Mouse (Mus musculus): Measurements from ENCODE around the gene Cmtm3.

Gene Cmtm3

DNA sequence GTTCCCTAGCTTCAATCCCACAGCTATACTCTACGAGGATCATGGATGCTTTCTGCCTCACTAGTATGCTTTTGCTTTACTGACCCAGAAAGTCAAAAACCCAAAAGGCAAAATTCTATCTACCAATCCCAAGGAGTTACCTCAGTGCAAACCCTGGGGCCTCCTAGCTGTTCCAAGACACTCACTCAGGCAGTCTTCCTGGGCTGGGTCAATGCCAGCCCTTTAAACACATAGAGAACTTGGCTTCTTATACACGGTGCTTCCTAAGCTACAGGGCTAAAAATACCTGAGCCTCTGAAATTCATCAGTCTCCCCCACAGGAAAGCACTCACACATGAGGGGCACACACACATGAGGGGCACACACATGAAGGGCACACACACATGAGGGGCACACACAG, 44.1 kb downstream of the Cmtm3 start:
- DNase-seq (ENCODE audit: low read depth), result no peak

DNA sequence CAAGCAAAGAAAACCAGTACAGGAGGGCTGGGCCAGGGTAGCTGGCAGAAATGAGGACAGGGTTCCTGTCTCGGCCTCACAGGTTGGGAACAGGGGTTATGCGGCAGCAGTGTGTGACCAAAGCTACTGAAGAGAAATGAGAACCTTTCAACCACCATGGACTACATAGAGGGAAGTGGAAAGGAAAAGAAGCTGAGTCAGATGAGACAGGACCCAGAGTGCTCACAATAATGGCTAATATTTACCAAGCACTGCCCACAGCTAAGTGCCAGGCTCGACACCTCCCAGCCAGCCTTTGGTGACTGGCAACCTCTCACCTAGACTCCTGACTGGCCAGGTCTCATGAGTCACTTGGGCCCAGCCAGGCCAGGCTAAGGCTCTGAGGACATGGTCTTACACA, 44.8 kb downstream of the Cmtm3 start:
- DNase-seq (ENCODE audit: low read depth), result peak; percentile 59

DNA sequence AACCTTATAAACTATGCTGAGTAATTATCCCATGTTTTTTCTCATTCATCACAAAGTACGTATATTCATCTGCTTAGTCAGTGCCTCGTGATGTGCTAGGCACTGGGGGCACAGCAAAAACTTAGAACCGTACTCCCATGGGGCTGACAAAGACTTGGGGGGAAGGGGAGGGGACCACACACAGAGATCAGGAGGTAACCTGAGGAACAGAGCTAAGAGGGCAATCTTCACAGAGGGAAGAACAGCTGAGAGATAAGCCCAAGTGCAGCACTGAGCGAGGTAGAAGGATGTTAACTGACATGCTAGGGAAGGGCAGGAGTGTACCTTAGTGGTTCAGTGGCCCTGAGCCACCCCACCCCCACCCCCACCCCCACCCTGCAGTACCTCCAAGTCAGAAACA, 47.5 kb downstream of the Cmtm3 start:
- no peak for DNase-seq (ENCODE audit: low read depth)

DNA sequence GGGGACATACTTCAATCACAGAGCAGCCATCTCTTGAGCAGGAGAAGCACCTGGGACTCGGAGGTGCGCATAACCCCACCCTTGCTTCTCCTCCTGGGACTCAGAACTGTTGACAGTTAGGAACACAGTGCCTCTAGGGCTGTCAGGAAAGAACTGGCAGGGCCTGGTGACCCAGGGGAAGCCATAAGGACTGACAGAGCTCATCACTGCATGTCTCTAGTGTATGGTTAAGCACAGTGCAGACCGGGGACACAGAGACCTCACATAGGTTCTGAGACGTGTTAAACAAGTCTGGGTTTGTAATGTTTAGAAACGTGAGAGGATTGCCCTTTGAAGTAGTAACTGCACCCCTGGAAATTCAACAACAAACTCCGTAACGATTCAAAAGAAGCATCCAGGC, 48.3 kb downstream of the Cmtm3 start:
- no peak for DNase-seq (ENCODE audit: low read depth)

DNA sequence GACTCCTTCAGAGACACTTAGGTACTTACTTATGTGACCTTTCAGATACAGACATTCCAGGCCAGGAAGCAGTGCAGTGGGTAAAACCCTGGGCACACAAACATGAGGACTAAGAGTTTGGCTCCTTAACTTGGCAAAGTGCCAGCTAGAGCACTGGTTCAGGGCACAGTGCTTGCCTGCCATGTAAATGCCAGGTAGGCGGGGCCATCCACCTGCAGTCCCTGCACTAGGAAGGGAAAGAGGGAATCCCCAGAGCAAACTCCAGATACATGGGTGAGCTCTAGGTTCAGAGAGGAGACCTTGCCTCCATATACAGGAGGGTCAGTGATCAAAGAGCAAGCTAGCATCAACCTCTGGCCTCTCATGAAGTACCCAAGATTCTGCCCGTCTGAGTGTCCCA, 48.8 kb downstream of the Cmtm3 start:
- DNase-seq (ENCODE audit: low read depth), result no peak

DNA sequence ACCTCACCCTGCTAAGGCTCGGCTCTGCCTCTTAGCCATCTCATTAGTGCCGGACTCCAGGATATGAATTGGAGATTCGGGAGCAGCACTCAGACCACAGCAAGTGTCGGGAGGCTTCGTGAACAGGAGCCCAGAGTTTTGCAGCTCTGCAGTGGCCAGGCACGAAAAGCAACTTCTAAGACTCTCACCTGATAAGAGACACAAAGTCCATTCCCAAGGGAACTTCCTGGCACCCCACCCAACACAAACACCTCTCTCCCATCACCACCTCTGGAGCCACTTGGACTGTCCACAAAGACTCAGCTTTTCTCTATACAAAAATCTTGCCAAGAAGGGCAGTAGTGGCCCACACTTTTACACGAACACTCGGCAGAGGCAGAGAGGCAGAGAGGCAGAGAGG, 51.0 kb downstream of the Cmtm3 start:
- DNase-seq (ENCODE audit: low read depth), result no peak

DNA sequence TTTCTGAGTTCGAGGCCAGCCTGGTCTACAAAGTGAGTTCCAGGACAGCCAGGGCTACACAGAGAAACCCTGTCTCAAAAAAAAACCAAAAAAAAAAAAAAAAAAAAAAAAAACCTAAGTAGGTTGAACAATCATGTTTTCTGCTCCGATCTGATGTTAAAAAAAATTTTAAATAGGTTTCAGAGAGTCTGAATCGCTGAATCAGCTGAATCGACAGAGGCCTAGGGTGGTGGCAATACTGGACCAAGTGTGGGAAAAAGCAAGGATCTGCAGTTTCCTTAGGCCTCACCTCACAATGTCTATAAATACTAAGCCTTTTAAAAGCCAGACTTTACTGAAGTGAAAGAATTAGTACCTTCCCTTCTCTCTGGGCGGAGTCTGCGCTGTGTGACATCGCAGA, 53.9 kb downstream of the Cmtm3 start:
- DNase-seq (ENCODE audit: low read depth), result no peak

DNA sequence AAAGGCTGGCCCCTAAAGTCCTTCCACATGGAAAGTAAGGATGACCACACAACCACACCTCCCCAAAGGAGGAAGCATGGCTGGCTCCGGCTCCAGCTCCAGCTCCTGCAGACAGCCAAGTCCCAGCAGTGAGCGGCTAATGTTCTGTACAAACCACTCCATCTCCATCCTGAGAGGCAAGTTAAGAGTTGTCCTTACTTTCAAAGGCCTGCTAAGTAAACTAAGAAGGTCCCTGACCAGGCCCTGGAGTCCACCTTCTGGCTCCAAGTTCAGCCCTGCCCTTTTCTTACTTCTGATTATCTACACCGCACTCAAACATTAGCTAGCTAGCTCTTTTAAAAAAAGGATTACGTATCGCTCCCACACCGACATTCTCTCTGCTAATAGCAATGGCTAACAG, 54.6 kb downstream of the Cmtm3 start:
- DNase-seq (ENCODE audit: low read depth), result no peak

DNA sequence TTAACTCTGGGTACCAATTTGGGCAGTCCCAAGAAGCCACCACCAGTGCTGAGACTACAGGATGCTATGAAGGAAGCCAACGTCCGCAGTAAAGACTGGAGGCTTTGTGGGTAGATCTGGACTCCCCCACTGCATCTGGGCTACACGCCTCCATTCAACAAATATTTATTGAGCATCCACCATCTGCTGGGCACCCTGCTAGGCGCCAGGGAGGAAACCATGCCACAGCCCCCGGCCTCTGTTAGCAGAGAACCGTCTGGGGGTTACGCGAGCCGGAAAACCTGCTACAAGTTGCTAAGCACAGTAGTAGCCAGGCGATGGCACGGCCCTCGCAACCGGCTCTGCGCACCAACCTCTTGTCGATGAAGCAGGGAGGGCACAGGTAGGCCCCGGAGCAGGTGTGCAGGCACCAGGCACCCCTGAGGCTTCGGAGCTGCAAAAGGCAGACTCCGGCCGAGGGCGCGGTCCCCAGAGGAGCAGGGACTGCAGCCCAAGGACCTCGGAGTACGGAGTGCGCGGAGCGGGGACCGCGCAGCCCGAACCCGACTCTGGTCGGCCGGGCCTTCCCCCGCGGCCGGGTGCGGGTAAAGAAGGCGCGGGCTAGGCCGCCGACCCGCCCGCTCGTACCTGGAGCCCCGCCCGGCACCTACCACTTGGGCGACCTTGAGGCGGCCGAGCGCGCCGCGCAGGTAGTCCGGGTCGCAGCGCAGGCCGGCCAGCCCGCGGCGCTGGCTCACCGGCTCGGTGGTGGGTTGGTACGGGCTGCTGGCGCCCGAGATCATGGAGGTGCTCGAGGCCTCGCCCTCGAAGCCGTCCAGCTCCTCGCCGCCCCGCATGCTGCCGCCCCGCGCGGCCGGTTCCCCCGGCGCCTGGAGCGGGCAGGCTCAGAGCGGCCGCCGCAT, 55.8 kb downstream of the Cmtm3 start:
- peak; percentile 61 for DNase-seq (ENCODE audit: low read depth)

DNA sequence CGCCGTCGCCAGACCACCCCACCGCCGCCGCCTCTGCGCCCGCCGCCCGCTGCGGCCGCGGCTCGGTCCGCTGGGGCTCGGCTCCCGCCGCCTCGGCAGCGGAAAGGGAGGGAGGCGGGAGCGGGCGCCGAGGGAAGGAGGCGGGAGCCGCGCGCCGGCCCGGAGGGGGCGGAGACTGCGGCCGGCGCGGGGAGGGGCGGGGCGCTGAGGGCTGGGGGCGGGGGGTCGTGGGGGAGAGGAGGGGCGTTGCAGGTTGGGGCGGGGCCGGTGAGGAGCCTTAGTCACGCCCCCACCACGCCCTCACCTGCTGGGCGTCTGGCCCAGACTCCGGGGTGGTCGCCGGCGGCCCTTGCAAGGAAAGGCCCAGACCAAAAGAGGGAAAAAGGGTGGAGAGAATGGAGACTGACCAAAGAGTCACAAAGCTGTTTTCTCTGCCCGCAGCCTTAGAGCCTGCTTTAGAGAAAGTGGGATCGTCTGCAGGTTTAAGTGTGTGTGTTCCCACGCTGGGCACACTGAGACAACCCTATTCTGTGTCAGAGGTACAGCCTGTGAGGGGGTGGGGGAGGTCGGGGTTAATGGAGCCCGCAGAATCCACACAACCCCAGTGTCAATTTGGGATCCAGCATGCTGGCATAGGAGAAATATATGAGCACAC, 56.6 kb downstream of the Cmtm3 start, which contains the start of gene Cmtm4:
Gene Cmtm4 (minus strand): TSS at position 105 of the 655 bp plus-strand sequence.
- DNase-seq (ENCODE audit: low read depth), result peak; percentile 24
